Mouse (Mus musculus) heart, adult 11 months (tissue): ENCODE data around the gene Pax6.

Experiments used
- DNase-seq: peaks from one replicate; pipeline ENCODE4 v3.0.0; 2022

Pax6 gene

DNA sequence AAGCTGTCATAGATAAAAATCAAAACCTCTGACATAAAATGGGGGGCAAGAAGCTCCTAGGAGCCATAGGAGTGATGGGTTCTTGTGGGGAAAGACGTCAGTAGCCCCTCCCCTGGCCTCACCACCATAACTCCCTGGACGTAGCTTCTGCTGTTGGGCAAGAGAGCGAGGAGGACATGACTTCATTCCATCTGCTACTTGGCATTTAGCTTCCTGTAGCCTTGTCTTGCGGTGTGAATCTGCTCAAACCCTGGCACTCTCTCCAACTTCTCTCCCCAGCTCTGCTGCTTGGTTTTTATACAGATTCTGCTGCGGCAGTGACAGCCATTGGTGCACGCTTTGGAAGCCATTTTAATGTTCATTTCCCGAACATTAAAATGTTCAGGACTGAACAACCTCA, 78.2 kb downstream of the Pax6 start:
- no peak for DNase-seq
